Mouse (Mus musculus): Measurements from ENCODE around the gene Fstl4. TPM values are rescaled to one million over a fixed set of nuclear protein-coding genes. Genes with fewer than 3 reads are reported as not detected.
A peak's percentile ranks its signal among the peaks of the same experiment; 100 is the strongest.
"Not testable (repeated sequence)": the region's sequence is repeated elsewhere in the genome, so short reads cannot be mapped to it uniquely, and the experiment has no call there.

The Fstl4 gene
- polyA plus RNA-seq, 1 experiment = 0.05 TPM

- WGBS = 63% methylated on average over 6 of the region's 6 CpGs
- peak; percentile 31 for DNase-seq
Observed at GRCm38 (mm10) chr11:53081310-53081709, 316.9 kb downstream of the Fstl4 start.

GRCm38 (mm10) chr11:53085367-53085766 is 320.9 kb downstream of the Fstl4 start:
- H3K4me3 ChIP-seq (ENCODE audit: insufficient read depth, low read depth, low read length) = no peak overlapping the region
- H3K4me1 ChIP-seq (ENCODE audit: control insufficient read depth, insufficient read depth, low read length) = no peaks in the 10 kb centered on the region
- H3K27ac ChIP-seq (ENCODE audit: insufficient read depth, low read depth, low read length) = no peak overlapping the region
- DNase-seq = peak; percentile 12
- WGBS = 76% methylated on average over 6 of the region's 6 CpGs
- TF ChIP-seq CTCF (conservative IDR thresholded peaks at IDR 0.05; ENCODE audit: insufficient read depth, insufficient read length, low read depth, low read length) (no peak; the same call in 1 of the 2 replicates), POLR2A (IDR thresholded peaks at IDR 0.05; ENCODE audit: low read depth, low read length) (no peak)
- no peaks in the 10 kb centered on the region for H3K36me3 ChIP-seq (ENCODE audit: control insufficient read depth, insufficient read depth, low read length)
- H3K27me3 ChIP-seq (replicated peaks; ENCODE audit: control insufficient read depth, insufficient read depth, low read length) = no peaks in the 10 kb centered on the region

More at GRCm38 (mm10) chr11:53081310-53081709, 316.9 kb downstream of the Fstl4 start:
- Histone ChIP-seq H3K4me3 (ENCODE audit: insufficient read depth, low read depth, low read length) (no peak overlapping the region), H3K27me3 (replicated peaks; ENCODE audit: control insufficient read depth, insufficient read depth, low read length) (no peaks in the 10 kb centered on the region), H3K4me1 (ENCODE audit: control insufficient read depth, insufficient read depth, low read length) (no peaks in the 10 kb centered on the region), H3K27ac (ENCODE audit: insufficient read depth, low read depth, low read length) (no peak overlapping the region), H3K36me3 (ENCODE audit: control insufficient read depth, insufficient read depth, low read length) (no peaks in the 10 kb centered on the region)
- TF ChIP-seq POLR2A (IDR thresholded peaks at IDR 0.05; ENCODE audit: low read depth, low read length) = no peak
- TF ChIP-seq CTCF (conservative IDR thresholded peaks at IDR 0.05; ENCODE audit: insufficient read depth, insufficient read length, low read depth, low read length) = no peak

GRCm38 (mm10) chr11:53085858-53086565 is 321.6 kb downstream of the Fstl4 start:
- TF ChIP-seq POLR2A (IDR thresholded peaks at IDR 0.05; ENCODE audit: low read depth, low read length) = no peak
- no peak for TF ChIP-seq CTCF (conservative IDR thresholded peaks at IDR 0.05; ENCODE audit: insufficient read depth, insufficient read length, low read depth, low read length)
- WGBS = 81% methylated on average over 9 of the region's 9 CpGs
- no peak for DNase-seq
- H3K27me3 ChIP-seq (replicated peaks; ENCODE audit: control insufficient read depth, insufficient read depth, low read length) = no peaks in the 10 kb centered on the region
- no peak overlapping the region for H3K27ac ChIP-seq (ENCODE audit: insufficient read depth, low read depth, low read length)
- no peaks in the 10 kb centered on the region for H3K4me1 ChIP-seq (ENCODE audit: control insufficient read depth, insufficient read depth, low read length)
- H3K36me3 ChIP-seq (ENCODE audit: control insufficient read depth, insufficient read depth, low read length) = no peaks in the 10 kb centered on the region
- H3K4me3 ChIP-seq (ENCODE audit: insufficient read depth, low read depth, low read length) = no peak overlapping the region

GRCm38 (mm10) chr11:53087896-53088295 is 323.5 kb downstream of the Fstl4 start:
- not testable (repeated sequence) for DNase-seq; H3K4me3 ChIP-seq (ENCODE audit: insufficient read depth, low read depth, low read length); H3K27me3 ChIP-seq (replicated peaks; ENCODE audit: control insufficient read depth, insufficient read depth, low read length); H3K4me1 ChIP-seq (ENCODE audit: control insufficient read depth, insufficient read depth, low read length); H3K36me3 ChIP-seq (ENCODE audit: control insufficient read depth, insufficient read depth, low read length); H3K27ac ChIP-seq (ENCODE audit: insufficient read depth, low read depth, low read length)
- 82% methylated on average over 3 of the region's 3 CpGs for WGBS

- no peaks in the 10 kb centered on the region for H3K27me3 ChIP-seq (replicated peaks; ENCODE audit: control insufficient read depth, insufficient read depth, low read length)
- H3K27ac ChIP-seq (ENCODE audit: insufficient read depth, low read depth, low read length) = no peak overlapping the region
- H3K4me1 ChIP-seq (ENCODE audit: control insufficient read depth, insufficient read depth, low read length) = no peaks in the 10 kb centered on the region
- no peaks in the 10 kb centered on the region for H3K36me3 ChIP-seq (ENCODE audit: control insufficient read depth, insufficient read depth, low read length)
- no peak for TF ChIP-seq POLR2A (IDR thresholded peaks at IDR 0.05; ENCODE audit: low read depth, low read length)
- no peak for TF ChIP-seq CTCF (conservative IDR thresholded peaks at IDR 0.05; ENCODE audit: insufficient read depth, insufficient read length, low read depth, low read length)
- no peak overlapping the region for H3K4me3 ChIP-seq (ENCODE audit: insufficient read depth, low read depth, low read length)
- 54% methylated on average over 5 of the region's 5 CpGs for WGBS
- DNase-seq = no peak
Observed at GRCm38 (mm10) chr11:53091596-53091995, 327.2 kb downstream of the Fstl4 start.

GRCm38 (mm10) chr11:53096871-53097270 is 332.4 kb downstream of the Fstl4 start:
- TF ChIP-seq CTCF (conservative IDR thresholded peaks at IDR 0.05; ENCODE audit: insufficient read depth, insufficient read length, low read depth, low read length) (no peak), POLR2A (IDR thresholded peaks at IDR 0.05; ENCODE audit: low read depth, low read length) (no peak)
- Histone ChIP-seq H3K27ac (ENCODE audit: insufficient read depth, low read depth, low read length) (no peak overlapping the region), H3K36me3 (ENCODE audit: control insufficient read depth, insufficient read depth, low read length) (no peaks in the 10 kb centered on the region), H3K4me3 (ENCODE audit: insufficient read depth, low read depth, low read length) (no peak overlapping the region), H3K27me3 (replicated peaks; ENCODE audit: control insufficient read depth, insufficient read depth, low read length) (no peaks in the 10 kb centered on the region), H3K4me1 (ENCODE audit: control insufficient read depth, insufficient read depth, low read length) (peaks cover 3% of the 10 kb centered on the region; the same call in 1 of the 2 replicates)
- no peak for DNase-seq
- WGBS = 84% methylated on average over 9 of the region's 9 CpGs

GRCm38 (mm10) chr11:53097331-53097730 is 332.9 kb downstream of the Fstl4 start:
- no peak for DNase-seq
- no peaks in the 10 kb centered on the region for H3K27me3 ChIP-seq (replicated peaks; ENCODE audit: control insufficient read depth, insufficient read depth, low read length)
- TF ChIP-seq CTCF (conservative IDR thresholded peaks at IDR 0.05; ENCODE audit: insufficient read depth, insufficient read length, low read depth, low read length) = no peak
- TF ChIP-seq POLR2A (IDR thresholded peaks at IDR 0.05; ENCODE audit: low read depth, low read length) = no peak
- WGBS = 85% methylated on average over 8 of the region's 8 CpGs
- H3K4me3 ChIP-seq (ENCODE audit: insufficient read depth, low read depth, low read length) = no peak overlapping the region
- no peak overlapping the region for H3K27ac ChIP-seq (ENCODE audit: insufficient read depth, low read depth, low read length)
- no peaks in the 10 kb centered on the region for H3K36me3 ChIP-seq (ENCODE audit: control insufficient read depth, insufficient read depth, low read length)
- peaks cover 3% of the 10 kb centered on the region; the same call in 1 of the 2 replicates for H3K4me1 ChIP-seq (ENCODE audit: control insufficient read depth, insufficient read depth, low read length)

Data from kidney, adult 2 months (tissue).